Mouse (Mus musculus) B cell, adult 2 months (primary cell): Measurements from ENCODE around the gene Spryd7.

ENCODE experiments used
- DNase-seq, 2 experiments: peaks; one replicate each; pipeline ENCODE4 v3.0.0; 2022

The Spryd7 gene

GRCm38 (mm10) chr14:61530966-61531365, 25.7 kb downstream of the Spryd7 start:
- no peak for DNase-seq

- no peak for DNase-seq
These were observed 26.3 kb downstream of the Spryd7 start for GRCm38 (mm10) chr14:61530396-61530795.

- DNase-seq = no peak
These were observed 27.2 kb downstream of the Spryd7 start for GRCm38 (mm10) chr14:61529533-61529932.

- no peak for DNase-seq
These were observed 30.7 kb downstream of the Spryd7 start for GRCm38 (mm10) chr14:61526006-61526405.

- no peak for DNase-seq
These were observed 32.9 kb downstream of the Spryd7 start for GRCm38 (mm10) chr14:61523821-61524220.

GRCm38 (mm10) chr14:61518659-61519480, 37.8 kb downstream of the Spryd7 start:
- DNase-seq = peak; percentile 49 to 54

- no peak for DNase-seq
These were observed 39.9 kb downstream of the Spryd7 start for GRCm38 (mm10) chr14:61516471-61517426.

GRCm38 (mm10) chr14:61511494-61511893, 45.2 kb downstream of the Spryd7 start:
- peak in 1 of 2 experiments; percentile 4 for DNase-seq

- DNase-seq = peak; percentile 88 to 89
These were observed 58.8 kb downstream of the Spryd7 start for GRCm38 (mm10) chr14:61497716-61498490.

- peak in 1 of 2 experiments; percentile 5 for DNase-seq
These were observed 63.1 kb downstream of the Spryd7 start for GRCm38 (mm10) chr14:61493511-61494135.
